Mouse (Mus musculus) brown adipose tissue, adult 24 weeks (tissue): Measurements from ENCODE around the gene Epha4. TPM values are rescaled to one million over a fixed set of nuclear protein-coding genes. Genes with fewer than 3 reads are reported as not detected.

Experiments used
- H3K27ac ChIP-seq: fragments of 200-500 bp; replicated peaks from 2 replicates; pipeline ENCODE4 v1.5.1; 2012; ENCODE audit warnings: low read depth, mild to moderate bottlenecking, low read length
- H3K4me1 ChIP-seq: fragments of 200-500 bp; 2 replicates; pipeline ENCODE4 v1.6.1; 2012; ENCODE audit warnings: low read length, mixed read lengths; ENCODE audit not compliant: control insufficient read depth, insufficient read depth, insufficient read length
- H3K4me3 ChIP-seq: fragments of 200-500 bp; 2 replicates; pipeline ENCODE4 v1.5.1; 2012; ENCODE audit warnings: low read depth, mild to moderate bottlenecking, low read length, moderate library complexity; ENCODE audit not compliant: insufficient read depth
- polyA plus RNA-seq: library from polyadenylated mRNA; stranded (reverse); fragments of >200 nt; gene quantifications from 2 replicates; pipeline ENCODE4 v1.2.4, GENCODE M21; 2012; ENCODE audit not compliant: missing spikeins, insufficient read depth, insufficient read length

Gene Epha4
- polyA plus RNA-seq, 1 experiment: 0.59 TPM

- Histone ChIP-seq H3K27ac (no peak overlapping the region), H3K4me1 (peaks cover 4% of the 10 kb centered on the region; the same call in 1 of the 2 replicates), H3K4me3 (no peak overlapping the region)
Measured at GRCm38 (mm10) chr1:77472566-77472965, 42.3 kb downstream of the Epha4 start.

GRCm38 (mm10) chr1:77471447-77471846, 43.4 kb downstream of the Epha4 start:
- peaks cover 4% of the 10 kb centered on the region; the same call in 1 of the 2 replicates for H3K4me1 ChIP-seq
- H3K27ac ChIP-seq: no peak overlapping the region
- no peak overlapping the region for H3K4me3 ChIP-seq

- Histone ChIP-seq H3K4me1 (peaks cover 4% of the 10 kb centered on the region; the same call in 1 of the 2 replicates), H3K27ac (no peak overlapping the region), H3K4me3 (no peak overlapping the region)
Measured at GRCm38 (mm10) chr1:77471037-77471436, 43.9 kb downstream of the Epha4 start.

GRCm38 (mm10) chr1:77468717-77469314, 46.1 kb downstream of the Epha4 start:
- peaks cover 4% of the 10 kb centered on the region; the same call in 1 of the 2 replicates for H3K4me1 ChIP-seq
- no peak overlapping the region for H3K4me3 ChIP-seq
- H3K27ac ChIP-seq: no peak overlapping the region

- Histone ChIP-seq H3K4me1 (peaks cover 14% of the 10 kb centered on the region), H3K4me3 (no peak overlapping the region), H3K27ac (no peak overlapping the region)
Measured at GRCm38 (mm10) chr1:77465524-77465923, 49.4 kb downstream of the Epha4 start.

DNA sequence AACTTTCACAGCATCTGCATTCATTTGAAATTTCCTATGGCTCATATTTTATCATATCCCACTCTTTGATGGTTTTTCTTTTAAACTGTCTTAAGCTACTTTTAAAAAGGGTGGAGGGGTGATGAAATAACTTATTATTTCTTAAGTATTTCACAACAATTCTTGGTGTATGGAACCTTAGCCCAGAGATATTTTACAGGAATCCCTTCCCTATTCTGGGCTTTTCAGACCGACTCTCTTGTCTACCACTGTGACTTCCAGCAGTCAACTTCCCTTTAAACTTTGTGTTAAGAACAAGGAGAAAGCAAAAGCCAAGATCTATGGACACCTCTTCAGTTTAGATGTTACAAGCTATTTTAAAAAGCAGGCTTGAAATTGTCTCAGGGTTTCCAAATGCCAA, 50.8 kb downstream of the Epha4 start:
- H3K4me1 ChIP-seq: peaks cover 12% of the 10 kb centered on the region
- H3K27ac ChIP-seq: no peak overlapping the region
- no peak overlapping the region for H3K4me3 ChIP-seq

- Histone ChIP-seq H3K27ac (peak overlapping the region; percentile 82), H3K4me1 (peaks cover 10% of the 10 kb centered on the region), H3K4me3 (no peak overlapping the region)
Measured at GRCm38 (mm10) chr1:77461877-77462615, 52.8 kb downstream of the Epha4 start.

DNA sequence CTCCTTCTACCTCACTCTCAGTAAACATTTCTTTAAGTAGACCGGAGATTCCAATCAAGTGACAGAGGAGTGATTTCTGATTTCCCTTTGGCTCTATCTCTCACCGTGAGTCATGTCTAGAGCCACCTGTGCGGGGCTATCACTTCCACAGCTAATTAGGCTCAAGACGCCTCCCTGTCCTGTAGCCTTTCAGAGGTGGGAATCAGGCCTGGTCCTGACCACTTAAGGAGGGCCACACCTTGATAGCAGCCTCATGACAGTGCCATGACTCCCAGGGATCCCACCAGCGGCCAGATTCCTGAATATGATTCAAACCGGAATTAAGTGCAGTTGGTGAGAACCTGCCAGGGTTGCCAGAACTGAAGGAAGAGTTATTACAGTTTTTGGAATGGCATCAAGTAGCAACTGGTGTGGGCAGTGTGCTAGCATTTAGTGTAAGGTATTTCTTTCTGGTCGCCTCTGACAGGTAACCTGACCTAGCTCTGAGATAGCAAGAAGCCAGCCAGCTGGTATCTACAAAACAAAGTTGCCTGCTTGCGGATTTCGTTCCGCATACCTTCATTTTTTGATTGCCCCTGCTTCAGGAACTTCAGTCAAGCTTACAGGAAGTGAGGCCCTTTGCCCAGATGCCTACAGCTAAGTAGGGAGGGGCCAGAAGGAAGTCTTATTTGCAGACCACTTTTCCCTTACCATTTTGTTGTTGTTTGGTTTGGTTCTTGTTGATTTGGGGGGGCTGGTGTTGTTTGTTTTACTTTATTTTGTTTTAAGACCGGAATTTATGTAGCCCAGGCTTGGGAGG, 53.9 kb downstream of the Epha4 start:
- H3K4me3 ChIP-seq: no peak overlapping the region
- H3K4me1 ChIP-seq: peaks cover 10% of the 10 kb centered on the region
- H3K27ac ChIP-seq: peak overlapping the region; percentile 82

- Histone ChIP-seq H3K4me3 (no peak overlapping the region), H3K27ac (no peak overlapping the region), H3K4me1 (peaks cover 10% of the 10 kb centered on the region)
Measured at GRCm38 (mm10) chr1:77458751-77459385, 56.0 kb downstream of the Epha4 start.

DNA sequence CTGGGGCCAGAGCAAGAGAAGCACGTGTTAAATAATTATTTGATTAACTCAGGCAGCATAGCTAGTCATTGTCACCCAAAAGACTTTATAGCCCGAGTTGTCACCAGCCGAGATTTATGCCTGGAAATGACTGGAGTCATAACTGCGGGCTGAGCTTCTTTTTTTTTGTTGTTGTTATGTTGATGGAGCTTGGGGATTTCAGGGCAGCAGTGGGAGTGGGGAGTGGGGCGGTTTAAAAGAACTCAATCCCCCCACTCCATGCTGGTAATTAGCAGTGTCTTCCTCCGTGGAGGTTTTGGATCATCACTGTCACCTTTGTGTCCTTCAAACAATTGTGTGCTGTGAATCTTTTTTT, 57.5 kb downstream of the Epha4 start:
- Histone ChIP-seq H3K4me3 (no peak overlapping the region), H3K4me1 (peaks cover 10% of the 10 kb centered on the region), H3K27ac (no peak overlapping the region)

GRCm38 (mm10) chr1:77456695-77457445, 58.0 kb downstream of the Epha4 start:
- Histone ChIP-seq H3K4me1 (peaks cover 10% of the 10 kb centered on the region), H3K27ac (no peak overlapping the region), H3K4me3 (no peak overlapping the region)

DNA sequence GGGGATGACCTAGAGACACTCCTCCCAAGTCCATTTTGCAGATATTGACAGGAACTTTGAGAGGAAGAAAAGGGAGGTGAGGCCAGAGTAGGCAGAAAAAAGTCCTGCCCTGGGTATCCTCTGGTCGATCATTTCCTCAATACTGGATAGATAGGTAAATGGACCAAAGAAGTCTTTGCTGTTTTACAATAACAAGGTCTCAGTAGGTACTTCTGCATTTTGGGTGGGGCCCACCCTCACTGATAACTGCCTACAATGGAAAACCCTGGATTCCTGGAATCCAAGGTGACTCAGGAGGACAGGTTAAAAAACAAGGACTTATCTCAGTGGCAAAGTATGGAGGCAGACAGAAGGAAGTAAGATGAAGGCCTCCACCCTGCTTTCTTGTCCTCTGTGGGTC, 61.1 kb downstream of the Epha4 start:
- H3K27ac ChIP-seq: no peak overlapping the region
- H3K4me1 ChIP-seq: no peaks in the 10 kb centered on the region; the same call in 1 of the 2 replicates
- no peak overlapping the region for H3K4me3 ChIP-seq

DNA sequence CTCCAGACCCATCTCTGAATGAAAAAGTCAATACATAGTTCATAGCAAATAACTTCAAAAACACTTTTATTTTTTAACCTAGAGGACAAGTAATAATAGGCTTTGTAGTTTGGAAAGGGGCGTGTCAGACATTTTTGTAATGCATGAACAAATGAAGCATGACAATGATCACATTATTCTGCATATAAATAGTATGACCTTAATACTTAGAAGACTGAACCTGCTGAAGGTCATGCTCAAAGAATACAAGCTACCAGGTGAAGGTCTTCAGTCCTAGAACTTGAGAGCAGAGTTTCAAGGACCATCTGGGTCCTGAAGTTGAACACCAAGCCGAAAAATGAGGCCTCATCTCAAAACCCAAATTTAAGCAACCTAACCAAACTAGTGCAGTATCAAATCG, 62.2 kb downstream of the Epha4 start:
- no peak overlapping the region for H3K27ac ChIP-seq
- H3K4me1 ChIP-seq: no peaks in the 10 kb centered on the region; the same call in 1 of the 2 replicates
- H3K4me3 ChIP-seq: no peak overlapping the region

DNA sequence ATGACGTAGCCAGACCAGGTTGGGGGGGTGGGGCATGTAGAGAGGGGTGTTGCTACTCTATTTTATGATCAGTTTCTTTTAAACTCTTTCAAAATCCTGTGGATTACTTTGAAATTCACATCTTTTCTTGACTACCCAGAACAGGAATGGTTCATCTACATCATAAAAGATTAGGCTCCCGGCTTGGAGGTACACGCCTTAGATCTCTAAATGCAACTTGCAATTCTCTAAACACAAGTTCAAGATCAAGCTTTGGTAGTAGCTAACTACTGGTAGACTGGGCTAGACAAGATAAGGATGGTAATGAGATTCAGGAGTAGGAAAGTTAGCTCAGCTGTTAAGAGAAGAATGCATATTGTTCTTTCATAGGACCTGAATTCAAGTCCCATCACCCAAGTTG, 63.3 kb downstream of the Epha4 start:
- Histone ChIP-seq H3K27ac (no peak overlapping the region), H3K4me1 (no peaks in the 10 kb centered on the region; the same call in 1 of the 2 replicates), H3K4me3 (no peak overlapping the region)
